Mouse (Mus musculus): Measurements from ENCODE around the gene Tmem262.

- TF ChIP-seq GATA1 (IDR thresholded peaks at IDR 0.05; ENCODE audit: borderline replicate concordance, low read length) (no peak), FLI1 (IDR thresholded peaks at IDR 0.05; ENCODE audit: low read length) (no peak)
Measured at GRCm38 (mm10) chr19:6113116-6113515, 33.3 kb downstream of the Tmem262 start.
